Mouse (Mus musculus) layer of hippocampus, adult 11-12 months (tissue): Measurements from ENCODE around the gene Wdfy3.
"Not testable (repeated sequence)": the region's sequence is repeated elsewhere in the genome, so short reads cannot be mapped to it uniquely, and the experiment has no call there.

Source experiments
- DNase-seq: peaks from one replicate; pipeline ENCODE4 v3.0.0; 2022; ENCODE audit warnings: low spot score

The Wdfy3 gene

GRCm38 (mm10) chr5:101885039-101885438, 184.7 kb downstream of the Wdfy3 start:
- DNase-seq, result no peak

- DNase-seq, result no peak
These were observed 187.5 kb downstream of the Wdfy3 start for GRCm38 (mm10) chr5:101882191-101882590.

- no peak for DNase-seq
These were observed 189.8 kb downstream of the Wdfy3 start for GRCm38 (mm10) chr5:101879914-101880313.

- DNase-seq, result no peak
These were observed 191.3 kb downstream of the Wdfy3 start for GRCm38 (mm10) chr5:101878403-101878802.

GRCm38 (mm10) chr5:101876185-101876584, 193.5 kb downstream of the Wdfy3 start:
- DNase-seq, result no peak

- DNase-seq, result no peak
These were observed 203.0 kb downstream of the Wdfy3 start for GRCm38 (mm10) chr5:101866722-101867121.

GRCm38 (mm10) chr5:101863946-101864345, 205.8 kb downstream of the Wdfy3 start:
- no peak for DNase-seq

- DNase-seq, result peak; percentile 39
These were observed 207.1 kb downstream of the Wdfy3 start for GRCm38 (mm10) chr5:101862651-101863050.

GRCm38 (mm10) chr5:101861786-101862571, 207.7 kb downstream of the Wdfy3 start:
- DNase-seq, result no peak

GRCm38 (mm10) chr5:101858891-101859436, 210.8 kb downstream of the Wdfy3 start:
- DNase-seq, result no peak

GRCm38 (mm10) chr5:101855475-101855874, 214.2 kb downstream of the Wdfy3 start:
- DNase-seq, result no peak

GRCm38 (mm10) chr5:101854667-101855066, 215.1 kb downstream of the Wdfy3 start:
- peak; percentile 45 for DNase-seq

- DNase-seq, result no peak
These were observed 215.6 kb downstream of the Wdfy3 start for GRCm38 (mm10) chr5:101854100-101854499.

- no peak for DNase-seq
These were observed 217.5 kb downstream of the Wdfy3 start for GRCm38 (mm10) chr5:101852116-101852680.

GRCm38 (mm10) chr5:101851133-101851532, 218.6 kb downstream of the Wdfy3 start:
- no peak for DNase-seq

GRCm38 (mm10) chr5:101847762-101848161, 222.0 kb downstream of the Wdfy3 start:
- DNase-seq, result no peak

- no peak for DNase-seq
These were observed 222.4 kb downstream of the Wdfy3 start for GRCm38 (mm10) chr5:101847323-101847722.

- no peak for DNase-seq
These were observed 223.8 kb downstream of the Wdfy3 start for GRCm38 (mm10) chr5:101845930-101846329.

- peak; percentile 47 for DNase-seq
These were observed 224.7 kb downstream of the Wdfy3 start for GRCm38 (mm10) chr5:101845011-101845410.

- no peak for DNase-seq
These were observed 229.2 kb downstream of the Wdfy3 start for GRCm38 (mm10) chr5:101840476-101840875.

GRCm38 (mm10) chr5:101837605-101838004, 232.1 kb downstream of the Wdfy3 start:
- DNase-seq, result not testable (repeated sequence)

- no peak for DNase-seq
These were observed 233.5 kb downstream of the Wdfy3 start for GRCm38 (mm10) chr5:101836221-101836620.

GRCm38 (mm10) chr5:101833875-101834274, 235.8 kb downstream of the Wdfy3 start:
- DNase-seq, result no peak
